Mouse (Mus musculus): ENCODE data around the gene Bnc2. TPM values are rescaled to one million over a fixed set of nuclear protein-coding genes. Genes with fewer than 3 reads are reported as not detected.

Bnc2 gene
- polyA plus RNA-seq, 1 experiment = 6.4 TPM

GRCm38 (mm10) chr4:84669650-84670049, 5.4 kb downstream of the Bnc2 start:
- TF ChIP-seq REST (IDR thresholded peaks at IDR 0.05; ENCODE audit: insufficient read depth, insufficient read length) (no peak), POLR2A (IDR thresholded peaks at IDR 0.05; ENCODE audit: insufficient read length, low read depth) (no peak), CEBPB (IDR thresholded peaks at IDR 0.05; ENCODE audit: insufficient read depth, poor library complexity, severe bottlenecking) (no peak), E2F4 (IDR thresholded peaks at IDR 0.05; ENCODE audit: insufficient read depth) (no peak), MYOG (IDR thresholded peaks at IDR 0.05; ENCODE audit: control insufficient read depth in 1 of 3, insufficient read depth in 1 of 3, insufficient read length in 2 of 3, low read depth in 2 of 3) (no peak), TCF3 (IDR thresholded peaks at IDR 0.05; ENCODE audit: insufficient read length, low read depth) (no peak), MYOD1 (IDR thresholded peaks at IDR 0.05; ENCODE audit: control insufficient read depth in 1 of 3, insufficient read length in 2 of 3, low read depth in 2 of 3) (no peak), TCF12 (IDR thresholded peaks at IDR 0.05; ENCODE audit: insufficient read depth, poor library complexity, severe bottlenecking) (no peak)
- H3K27me3 ChIP-seq (ENCODE audit: control insufficient read depth, insufficient read depth, insufficient read length) = no peaks in the 10 kb centered on the region
- H3K36me3 ChIP-seq (ENCODE audit: control insufficient read depth, insufficient read depth) = no peaks in the 10 kb centered on the region
- H3ac ChIP-seq (ENCODE audit: control insufficient read depth, insufficient read length) = no peak overlapping the region
- peak overlapping the region; percentile 44 for H3K4me2 ChIP-seq (ENCODE audit: low read depth)
- no peak overlapping the region for H3K4me3 ChIP-seq
- peaks cover 94% of the 10 kb centered on the region for H3K79me2 ChIP-seq (ENCODE audit: control insufficient read depth, insufficient read depth)

DNA sequence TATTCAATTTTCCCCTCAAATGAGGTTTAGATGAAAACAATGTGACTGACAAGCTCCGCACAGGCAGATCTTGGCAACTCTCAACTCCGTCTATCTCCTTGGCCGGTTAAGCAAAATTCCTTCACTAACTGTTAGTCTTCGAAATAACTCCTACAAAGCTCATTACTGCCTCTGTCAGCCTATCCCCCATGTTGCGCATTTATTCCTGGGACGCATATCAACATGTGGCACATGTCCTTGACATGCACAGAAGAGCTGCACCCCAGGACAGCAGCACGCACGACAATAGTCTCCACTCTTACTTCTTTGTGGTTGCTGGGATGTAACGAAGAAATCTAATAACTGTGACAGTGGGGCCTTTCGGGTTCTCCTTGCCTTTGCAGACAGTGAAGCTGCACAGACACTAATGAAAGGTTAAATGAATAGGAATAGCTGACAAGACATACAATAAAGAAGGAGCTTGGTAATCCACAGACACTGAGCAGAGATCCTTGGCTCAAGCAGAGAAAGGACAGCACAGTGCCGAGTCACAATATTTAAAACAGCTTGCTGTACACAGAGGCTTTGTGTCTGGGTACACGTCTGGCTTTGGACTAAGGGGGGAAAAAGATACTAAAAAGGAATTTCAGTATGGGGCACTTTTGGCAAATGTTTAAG, 6.0 kb downstream of the Bnc2 start:
- Histone ChIP-seq H3K79me2 (ENCODE audit: control insufficient read depth, insufficient read depth) (peaks cover 98% of the 10 kb centered on the region), H3K4me2 (ENCODE audit: low read depth) (peak overlapping the region; percentile 44), H3ac (ENCODE audit: control insufficient read depth, insufficient read length) (no peak overlapping the region), H3K36me3 (ENCODE audit: control insufficient read depth, insufficient read depth) (no peaks in the 10 kb centered on the region), H3K27me3 (ENCODE audit: control insufficient read depth, insufficient read depth, insufficient read length) (no peaks in the 10 kb centered on the region), H3K4me3 (no peak overlapping the region)
- TF ChIP-seq TCF12 (IDR thresholded peaks at IDR 0.05; ENCODE audit: insufficient read depth, poor library complexity, severe bottlenecking) (no peak), CEBPB (IDR thresholded peaks at IDR 0.05; ENCODE audit: insufficient read depth, poor library complexity, severe bottlenecking) (no peak), MYOD1 (IDR thresholded peaks at IDR 0.05; ENCODE audit: control insufficient read depth in 1 of 3, insufficient read length in 2 of 3, low read depth in 2 of 3) (no peak), USF1 (IDR thresholded peaks at IDR 0.05; ENCODE audit: low read depth) (no peak), POLR2AphosphoS2 (IDR thresholded peaks at IDR 0.05; ENCODE audit: insufficient read length, low read depth) (no peak), MYOG (IDR thresholded peaks at IDR 0.05; ENCODE audit: control insufficient read depth in 1 of 3, insufficient read depth in 1 of 3, insufficient read length in 2 of 3, low read depth in 2 of 3) (no peak)

DNA sequence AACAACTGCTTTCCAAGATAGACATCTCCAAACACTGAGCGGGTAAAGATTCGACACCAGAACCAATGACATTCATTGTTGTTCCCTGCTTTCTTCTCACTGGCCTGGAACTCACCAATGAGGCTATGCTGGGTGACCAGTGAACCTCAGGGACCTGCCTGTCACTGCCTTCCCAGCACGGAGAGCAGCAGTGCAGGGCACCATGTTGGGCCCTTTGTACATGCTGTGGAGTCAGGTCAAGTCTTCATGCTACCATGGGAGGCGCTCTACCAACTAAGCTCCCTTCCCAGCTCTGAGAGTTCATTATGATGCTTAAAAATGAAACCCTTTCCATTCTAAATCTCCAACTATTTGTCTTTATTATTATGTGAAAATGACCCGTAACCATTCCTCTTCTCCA, 6.8 kb downstream of the Bnc2 start:
- TF ChIP-seq USF1 (IDR thresholded peaks at IDR 0.05; ENCODE audit: low read depth) = no peak
- H3K36me3 ChIP-seq (ENCODE audit: control insufficient read depth, insufficient read depth) = no peaks in the 10 kb centered on the region
- H3K79me2 ChIP-seq (ENCODE audit: control insufficient read depth, insufficient read depth) = peaks cover 98% of the 10 kb centered on the region
- no peak overlapping the region for H3K4me2 ChIP-seq (ENCODE audit: low read depth)
- no peak overlapping the region for H3ac ChIP-seq (ENCODE audit: control insufficient read depth, insufficient read length)
- no peaks in the 10 kb centered on the region for H3K27me3 ChIP-seq (ENCODE audit: control insufficient read depth, insufficient read depth, insufficient read length)
- H3K4me3 ChIP-seq = no peak overlapping the region

DNA sequence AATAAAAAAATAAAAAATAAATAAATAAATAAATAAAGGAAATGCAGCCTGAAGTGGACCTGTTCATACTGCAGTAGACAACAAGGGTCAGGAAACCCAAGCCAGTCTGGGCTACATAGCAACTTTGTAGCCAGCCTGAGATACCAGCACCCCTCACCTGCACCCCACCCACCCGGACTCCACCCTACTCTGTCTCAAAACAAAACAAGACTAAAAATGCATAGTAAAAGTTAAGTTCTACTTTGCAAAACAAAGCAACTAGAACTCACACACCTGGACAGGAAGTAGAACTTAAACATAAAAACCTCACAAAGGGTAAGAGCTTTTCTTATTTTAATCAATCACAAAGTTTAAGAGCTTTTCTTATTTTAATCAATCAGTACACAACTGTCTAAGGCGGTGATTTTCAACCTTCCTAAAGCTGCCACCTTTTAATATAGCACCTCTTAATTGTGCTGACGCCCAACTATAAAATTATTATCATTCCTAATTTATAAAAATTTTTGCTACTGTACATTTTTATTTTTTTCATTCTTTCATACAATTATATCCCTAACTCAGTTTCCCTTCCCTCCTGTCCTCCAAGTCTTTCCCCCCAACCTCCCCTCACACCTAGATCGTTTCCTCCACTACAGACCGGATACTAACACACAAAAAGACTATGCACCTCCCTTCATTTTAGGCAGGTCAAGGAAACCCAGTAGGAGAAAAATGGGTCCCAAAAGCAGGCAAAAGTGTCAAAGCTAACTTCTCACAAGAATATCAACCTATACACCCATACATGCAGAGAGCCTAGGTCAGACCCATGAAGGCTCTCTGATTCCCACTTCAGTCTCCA, 12.6 kb downstream of the Bnc2 start:
- Histone ChIP-seq H3K27me3 (ENCODE audit: control insufficient read depth, insufficient read depth, insufficient read length) (no peaks in the 10 kb centered on the region), H3ac (ENCODE audit: control insufficient read depth, insufficient read length) (no peak overlapping the region), H3K79me2 (ENCODE audit: control insufficient read depth, insufficient read depth) (peaks cover 94% of the 10 kb centered on the region), H3K36me3 (ENCODE audit: control insufficient read depth, insufficient read depth) (no peaks in the 10 kb centered on the region), H3K4me3 (no peak overlapping the region), H3K4me2 (ENCODE audit: low read depth) (no peak overlapping the region)
- TF ChIP-seq MYOG (IDR thresholded peaks at IDR 0.05; ENCODE audit: control insufficient read depth in 1 of 3, insufficient read depth in 1 of 3, insufficient read length in 2 of 3, low read depth in 2 of 3) (no peak), USF1 (IDR thresholded peaks at IDR 0.05; ENCODE audit: low read depth) (no peak), TCF12 (IDR thresholded peaks at IDR 0.05; ENCODE audit: insufficient read depth, poor library complexity, severe bottlenecking) (no peak), POLR2A (IDR thresholded peaks at IDR 0.05; ENCODE audit: insufficient read length, low read depth) (no peak)

DNA sequence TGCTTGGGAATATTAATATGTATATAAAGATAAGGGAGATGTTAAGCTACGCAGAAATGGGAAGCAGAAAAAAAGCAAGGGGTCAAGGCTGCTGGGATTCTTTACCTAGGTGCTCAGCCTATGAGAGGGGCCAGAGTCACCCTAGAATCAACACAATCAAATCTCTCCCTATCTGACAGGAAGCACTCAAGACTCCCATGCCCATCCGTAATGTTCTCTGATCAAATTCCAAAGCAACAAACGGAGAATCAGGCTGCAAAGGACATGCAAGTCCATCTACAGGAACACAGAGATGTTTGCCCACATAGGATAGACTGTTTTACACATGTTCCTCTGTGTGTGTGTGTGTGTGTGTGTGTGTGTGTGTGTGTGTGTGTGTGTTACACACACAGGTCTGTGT, 13.7 kb downstream of the Bnc2 start:
- Histone ChIP-seq H3K27me3 (ENCODE audit: control insufficient read depth, insufficient read depth, insufficient read length) (no peaks in the 10 kb centered on the region), H3K36me3 (ENCODE audit: control insufficient read depth, insufficient read depth) (no peaks in the 10 kb centered on the region), H3K79me2 (ENCODE audit: control insufficient read depth, insufficient read depth) (peaks cover 92% of the 10 kb centered on the region), H3K4me2 (ENCODE audit: low read depth) (no peak overlapping the region), H3ac (ENCODE audit: control insufficient read depth, insufficient read length) (no peak overlapping the region), H3K4me3 (no peak overlapping the region)
- TF ChIP-seq CEBPB (IDR thresholded peaks at IDR 0.05; ENCODE audit: insufficient read depth, poor library complexity, severe bottlenecking) = no peak
- TF ChIP-seq MYOD1 (IDR thresholded peaks at IDR 0.05; ENCODE audit: control insufficient read depth in 1 of 3, insufficient read length in 2 of 3, low read depth in 2 of 3) = no peak
- no peak for TF ChIP-seq TCF12 (IDR thresholded peaks at IDR 0.05; ENCODE audit: insufficient read depth, poor library complexity, severe bottlenecking)
- no peak for TF ChIP-seq USF1 (IDR thresholded peaks at IDR 0.05; ENCODE audit: low read depth)
- TF ChIP-seq MAX (IDR thresholded peaks at IDR 0.05; ENCODE audit: low read depth) = no peak
- no peak for TF ChIP-seq TCF3 (IDR thresholded peaks at IDR 0.05; ENCODE audit: insufficient read length, low read depth)
- TF ChIP-seq REST (IDR thresholded peaks at IDR 0.05; ENCODE audit: insufficient read depth, insufficient read length) = no peak
- no peak for TF ChIP-seq E2F4 (IDR thresholded peaks at IDR 0.05; ENCODE audit: insufficient read depth)
- TF ChIP-seq POLR2AphosphoS2 (IDR thresholded peaks at IDR 0.05; ENCODE audit: insufficient read length, low read depth) = no peak
- TF ChIP-seq POLR2A (IDR thresholded peaks at IDR 0.05; ENCODE audit: insufficient read length, low read depth) = no peak
